Mouse (Mus musculus) kidney, adult 11 months (tissue): ENCODE results near the gene Wapl.

ENCODE experiments used
- DNase-seq: peaks from one replicate; pipeline ENCODE4 v3.0.0; 2022

Gene Wapl

DNA sequence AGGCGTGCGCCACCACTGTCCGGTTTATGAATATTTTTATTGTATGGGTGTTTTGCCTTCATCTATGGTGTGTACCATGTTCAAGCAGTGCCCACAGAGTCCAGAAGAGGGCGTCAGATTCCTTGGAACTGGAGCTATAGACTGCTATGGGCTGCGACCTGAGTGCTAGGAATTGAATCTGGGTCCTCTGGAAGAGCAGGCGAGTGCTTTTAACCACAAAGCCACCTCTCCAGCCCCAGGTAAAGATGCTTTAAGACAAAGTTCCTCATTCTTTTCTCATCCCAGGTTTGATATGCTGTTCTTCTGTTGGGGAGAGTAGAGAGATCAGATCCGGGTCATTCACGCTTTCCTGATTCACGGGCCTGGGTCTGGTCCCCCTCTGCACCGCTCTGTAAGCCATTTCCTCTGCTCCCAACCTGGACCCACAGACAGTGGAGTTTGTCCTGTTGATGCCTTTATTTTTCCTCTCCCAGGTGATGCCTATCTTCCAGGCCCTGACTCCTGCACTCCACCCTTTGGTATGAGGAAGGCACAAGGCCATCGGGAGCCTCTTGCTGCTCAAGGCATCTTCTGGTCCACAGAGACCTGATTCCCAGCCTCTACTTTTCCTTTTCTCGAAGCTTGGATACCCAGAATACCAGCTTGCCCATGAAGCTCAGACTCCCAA, 103.1 kb downstream of the Wapl start:
- DNase-seq: no peak

DNA sequence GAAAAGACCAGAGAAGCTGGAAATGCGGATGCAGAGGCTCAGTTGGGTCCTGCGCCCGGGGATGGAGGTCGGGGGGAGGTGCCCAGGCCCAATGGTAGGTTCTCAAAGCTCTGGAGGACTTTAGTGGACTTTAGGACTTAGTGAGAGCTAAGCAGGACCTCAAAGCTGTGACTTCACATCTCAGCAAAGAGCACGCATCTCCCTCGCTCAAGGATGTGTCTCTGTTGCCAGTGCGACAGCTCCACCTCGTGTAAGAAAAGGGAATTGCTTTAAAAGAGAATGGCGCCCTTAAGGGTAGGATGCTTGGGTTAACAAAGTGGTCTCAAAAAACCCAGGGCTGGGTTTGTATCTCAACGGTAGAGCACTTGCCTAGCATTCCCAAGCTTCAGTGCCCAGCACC, 104.1 kb downstream of the Wapl start:
- DNase-seq: no peak

- no peak for DNase-seq
Measured at GRCm38 (mm10) chr14:34778760-34779159, 105.0 kb downstream of the Wapl start.

GRCm38 (mm10) chr14:34793406-34794037, 119.8 kb downstream of the Wapl start:
- DNase-seq: no peak
